Mouse (Mus musculus) kidney, postnatal 25 days (tissue): ENCODE measurements around the gene Stat4.
"Not testable (repeated sequence)": the region's sequence is repeated elsewhere in the genome, so short reads cannot be mapped to it uniquely, and the experiment has no call there.

Source experiments
- DNase-seq, 2 experiments: peaks; one replicate each; pipeline ENCODE4 v3.0.0; 2021; ENCODE audit warnings: mixed read lengths in 2 of 2

Stat4 gene

GRCm38 (mm10) chr1:52034816-52035752, 48.1 kb downstream of the Stat4 start:
- DNase-seq, result no peak

- DNase-seq, result peak in 1 of 2 experiments; percentile 20
Observed at GRCm38 (mm10) chr1:52039151-52039550, 52.2 kb downstream of the Stat4 start.

GRCm38 (mm10) chr1:52039626-52040025, 52.7 kb downstream of the Stat4 start:
- no peak for DNase-seq

- no peak for DNase-seq
Observed at GRCm38 (mm10) chr1:52040366-52041061, 53.6 kb downstream of the Stat4 start.

GRCm38 (mm10) chr1:52043191-52043590, 56.2 kb downstream of the Stat4 start:
- no peak for DNase-seq

- DNase-seq, result not testable (repeated sequence)
Observed at GRCm38 (mm10) chr1:52046891-52047290, 59.9 kb downstream of the Stat4 start.

- DNase-seq, result no peak
Observed at GRCm38 (mm10) chr1:52048711-52049110, 61.8 kb downstream of the Stat4 start.

GRCm38 (mm10) chr1:52049827-52050226, 62.9 kb downstream of the Stat4 start:
- no peak for DNase-seq

- DNase-seq, result no peak
Observed at GRCm38 (mm10) chr1:52051542-52051941, 64.6 kb downstream of the Stat4 start.

GRCm38 (mm10) chr1:52052910-52053309, 66.0 kb downstream of the Stat4 start:
- no peak for DNase-seq

GRCm38 (mm10) chr1:52055947-52056346, 69.0 kb downstream of the Stat4 start:
- DNase-seq, result no peak

GRCm38 (mm10) chr1:52057153-52057552, 70.2 kb downstream of the Stat4 start:
- no peak for DNase-seq

- DNase-seq, result no peak
Observed at GRCm38 (mm10) chr1:52066276-52066675, 79.3 kb downstream of the Stat4 start.

- no peak for DNase-seq
Observed at GRCm38 (mm10) chr1:52066694-52067093, 79.7 kb downstream of the Stat4 start.

GRCm38 (mm10) chr1:52079724-52080367, 92.9 kb downstream of the Stat4 start:
- no peak for DNase-seq

GRCm38 (mm10) chr1:52080375-52080774, 93.4 kb downstream of the Stat4 start:
- DNase-seq, result no peak

- DNase-seq, result no peak
Observed at GRCm38 (mm10) chr1:52086236-52086635, 99.3 kb downstream of the Stat4 start.

GRCm38 (mm10) chr1:52087128-52087527, 100.2 kb downstream of the Stat4 start:
- DNase-seq, result no peak

- DNase-seq, result no peak
Observed at GRCm38 (mm10) chr1:52088634-52089033, 101.7 kb downstream of the Stat4 start.

- peak in 1 of 2 experiments; percentile 58 for DNase-seq
Observed at GRCm38 (mm10) chr1:52098618-52099232, 111.8 kb downstream of the Stat4 start.

GRCm38 (mm10) chr1:52100496-52100895, 113.5 kb downstream of the Stat4 start:
- DNase-seq, result no peak

- DNase-seq, result no peak
Observed at GRCm38 (mm10) chr1:52102795-52103194, 115.8 kb downstream of the Stat4 start.

GRCm38 (mm10) chr1:52107206-52107605, 120.3 kb downstream of the Stat4 start:
- DNase-seq, result no peak
